Mouse (Mus musculus) ES-E14 (cell line): Measurements from ENCODE around the gene Ranbp10. TPM values are rescaled to one million over a fixed set of nuclear protein-coding genes. Genes with fewer than 3 reads are reported as not detected.

Source experiments
- DNase-seq: peaks from one replicate; pipeline ENCODE4 v3.0.0-alpha.2; 2013; ENCODE audit warnings: low read depth, low spot score
- H3K27ac ChIP-seq: 2 replicates; pipeline ENCODE4 v1.5.1; 2012; ENCODE audit warnings: low read depth, mild to moderate bottlenecking, low read length, moderate library complexity, mixed read lengths; ENCODE audit not compliant: poor library complexity, insufficient read depth, severe bottlenecking
- H3K36me3 ChIP-seq: 2 replicates; pipeline ENCODE4 v1.6.1; 2012; ENCODE audit warnings: mild to moderate bottlenecking, low read length, moderate library complexity, mixed read lengths; ENCODE audit not compliant: control insufficient read depth, poor library complexity, insufficient read depth, severe bottlenecking
- H3K4me1 ChIP-seq, 2 experiments: fragments of 150-350 bp in 1 of 2; sonication (generic) in 1 of 2; 2 replicates each; pipeline ENCODE4 v1.6.1; 2012; ENCODE audit warnings: low read length in 2 of 2, mild to moderate bottlenecking in 1 of 2, mixed read lengths in 1 of 2; ENCODE audit not compliant: control insufficient read depth in 2 of 2, insufficient read depth in 2 of 2, poor library complexity in 1 of 2
- H3K4me3 ChIP-seq, 2 experiments: fragments of 150-350 bp in 1 of 2; sonication (generic) in 1 of 2; 2 replicates each; pipeline ENCODE4 v1.5.1; 2012; ENCODE audit warnings: low read length in 2 of 2, low read depth in 1 of 2, mild to moderate bottlenecking in 1 of 2, mixed read lengths in 1 of 2; ENCODE audit not compliant: insufficient read depth in 1 of 2, poor library complexity in 1 of 2, severe bottlenecking in 1 of 2
- H3K9ac ChIP-seq: 2 replicates; pipeline ENCODE4 v1.6.1; 2012; ENCODE audit warnings: low read depth, mild to moderate bottlenecking, low read length, mixed read lengths; ENCODE audit not compliant: poor library complexity, insufficient read depth, severe bottlenecking
- H3K9me3 ChIP-seq: fragments of 150-350 bp; sonication (generic); 2 replicates; pipeline ENCODE4 v1.6.1; 2012; ENCODE audit warnings: low read depth, mild to moderate bottlenecking, low read length; ENCODE audit not compliant: control insufficient read depth, insufficient read depth
- CHD2 ChIP-seq: IDR thresholded peaks from 2 replicates; pipeline ENCODE4 v1.6.1; 2014; ENCODE audit warnings: mild to moderate bottlenecking, low read depth, low read length, inconsistent platforms
- HCFC1 ChIP-seq: IDR thresholded peaks from 2 replicates; pipeline ENCODE4 v1.6.1; 2012; ENCODE audit warnings: low read length, inconsistent platforms, borderline replicate concordance; ENCODE audit not compliant: insufficient read depth
- MAFK ChIP-seq: IDR thresholded peaks from 2 replicates; pipeline ENCODE4 v1.6.1; 2014; ENCODE audit warnings: mild to moderate bottlenecking, low read depth, low read length, inconsistent platforms; ENCODE audit not compliant: insufficient read depth
- ZC3H11A ChIP-seq: IDR thresholded peaks from 2 replicates; pipeline ENCODE4 v1.6.1; 2012; ENCODE audit warnings: low read depth, mild to moderate bottlenecking, inconsistent platforms, low read length, borderline replicate concordance
- ZNF384 ChIP-seq: IDR thresholded peaks from 2 replicates; pipeline ENCODE4 v1.6.1; 2012; ENCODE audit warnings: low read depth, low read length, inconsistent platforms
- in situ Hi-C, 2 experiments: fragments of 600-800 bp; cut with MboI; formaldehyde crosslinking; loops; one replicate each; pipeline ENCODE4 v1.15.1; 2025; ENCODE audit warnings: low sequenced_read_pairs in 2 of 2, inconsistent platforms in 1 of 2; ENCODE audit not compliant: unreplicated experiment in 2 of 2
- total RNA-seq: library from RNA; depleted of rRNA; stranded (reverse); fragments of 300-350 nt; gene quantifications from 2 replicates; pipeline ENCODE4 v1.2.3, GENCODE M21; 2012

The Ranbp10 gene
- total RNA-seq, 1 experiment, result 13.7 TPM

DNA sequence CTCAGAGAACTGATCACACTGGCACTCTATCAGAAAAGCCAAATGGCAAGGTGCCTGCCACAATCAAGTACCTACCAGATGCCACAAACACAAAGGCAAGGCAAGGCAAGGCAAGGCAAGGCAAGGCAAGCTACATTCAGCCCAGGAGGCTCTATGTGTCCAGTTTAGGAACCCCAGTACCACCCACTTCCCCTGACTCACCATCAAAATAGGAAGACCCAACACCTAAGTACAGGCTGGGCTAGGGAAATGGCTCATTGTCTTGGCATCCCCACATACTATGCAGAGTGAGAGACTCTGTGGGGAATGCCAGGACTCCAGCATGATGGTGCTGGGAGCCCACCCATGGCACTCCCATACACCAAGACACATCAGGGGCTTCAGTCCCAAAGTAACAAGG is 37.5 kb downstream of the Ranbp10 start:
- DNase-seq, result no peak
- in situ Hi-C loops, result loop anchor here in 1 of 2 experiments (10.0 kb wide), 1 partner anchor 75 kb away; no protein-coding TSS in a partner anchor
- H3K4me3 ChIP-seq, result no peak overlapping the region
- peaks cover 7% of the 10 kb centered on the region; the same call in 1 of the 2 replicates for H3K36me3 ChIP-seq
- H3K4me1 ChIP-seq, result no peaks in the 10 kb centered on the region
- H3K9me3 ChIP-seq, result no peaks in the 10 kb centered on the region
- TF ChIP-seq CHD2 (no peak), ZNF384 (no peak), MAFK (no peak), ZC3H11A (no peak), HCFC1 (no peak)
- no peak overlapping the region for H3K9ac ChIP-seq
- H3K27ac ChIP-seq, result no peak overlapping the region

DNA sequence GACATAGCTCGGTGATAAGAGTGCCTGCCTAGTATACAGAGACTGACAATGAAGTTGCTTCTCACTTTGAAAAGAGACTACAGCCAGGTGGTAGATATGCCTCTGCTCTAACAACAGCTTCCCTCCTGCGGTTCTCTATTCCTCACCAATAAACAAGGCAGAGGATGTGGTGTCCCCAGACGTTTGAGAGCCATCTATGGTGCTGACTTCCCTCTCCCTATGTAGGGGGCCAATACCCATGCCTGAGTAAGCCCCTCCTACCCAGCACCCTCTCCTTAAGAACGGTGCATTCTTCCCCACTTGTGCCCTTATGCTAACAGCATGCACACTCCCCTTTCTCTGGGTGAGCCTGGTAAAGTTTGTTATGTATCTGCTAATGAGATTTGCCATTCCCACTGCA is 38.2 kb downstream of the Ranbp10 start:
- no peak overlapping the region for H3K27ac ChIP-seq
- DNase-seq, result no peak
- H3K4me3 ChIP-seq, result no peak overlapping the region
- peaks cover 7% of the 10 kb centered on the region; the same call in 1 of the 2 replicates for H3K36me3 ChIP-seq
- no peaks in the 10 kb centered on the region for H3K9me3 ChIP-seq
- no peak overlapping the region for H3K9ac ChIP-seq
- TF ChIP-seq CHD2, result no peak
- no peak for TF ChIP-seq ZC3H11A
- no peak for TF ChIP-seq ZNF384
- TF ChIP-seq HCFC1, result no peak
- no peak for TF ChIP-seq MAFK
- in situ Hi-C loops, result loop anchor here in 1 of 2 experiments (10.0 kb wide), 1 partner anchor 74 kb away; no protein-coding TSS in a partner anchor
- H3K4me1 ChIP-seq, result no peaks in the 10 kb centered on the region

DNA sequence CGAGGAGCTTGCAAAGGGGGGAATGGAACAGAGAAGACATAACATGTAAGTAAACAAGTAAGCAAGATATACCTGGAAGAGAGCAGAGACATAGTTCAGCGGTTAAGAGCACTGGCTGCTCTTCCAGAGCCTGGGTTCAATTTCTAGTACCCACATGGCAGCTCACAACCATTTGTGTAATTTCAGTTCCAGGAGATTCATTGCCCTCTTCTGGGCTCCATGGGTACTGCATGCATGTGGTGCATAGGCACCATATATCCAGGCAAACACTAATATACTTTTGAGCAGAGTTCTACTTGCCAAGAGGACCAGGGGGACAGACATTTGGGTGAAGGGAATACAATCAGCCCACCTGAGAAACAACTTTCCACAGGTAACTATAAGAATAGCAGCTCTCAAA is 38.9 kb downstream of the Ranbp10 start:
- Histone ChIP-seq H3K27ac (no peak overlapping the region), H3K9ac (no peak overlapping the region), H3K36me3 (peaks cover 7% of the 10 kb centered on the region; the same call in 1 of the 2 replicates), H3K4me3 (no peak overlapping the region), H3K4me1 (no peaks in the 10 kb centered on the region), H3K9me3 (no peaks in the 10 kb centered on the region)
- in situ Hi-C loops, result loop anchor here in 1 of 2 experiments (10.0 kb wide), 1 partner anchor 73 kb away; no protein-coding TSS in a partner anchor
- TF ChIP-seq MAFK, result no peak
- 0 out of 2 replicates have a peak, but pooled peaks have one; percentile 13 for TF ChIP-seq ZC3H11A
- DNase-seq, result peak; percentile 54

- H3K36me3 ChIP-seq, result peaks cover 14% of the 10 kb centered on the region; the same call in 1 of the 2 replicates
Observed at GRCm38 (mm10) chr8:105780298-105780697, 46.9 kb downstream of the Ranbp10 start.

GRCm38 (mm10) chr8:105777833-105778232 is 49.3 kb downstream of the Ranbp10 start:
- no peak for TF ChIP-seq CHD2
- TF ChIP-seq MAFK, result no peak
- TF ChIP-seq ZC3H11A, result no peak
- TF ChIP-seq HCFC1, result no peak
- TF ChIP-seq ZNF384, result no peak
- Histone ChIP-seq H3K4me1 (no peaks in the 10 kb centered on the region), H3K27ac (no peak overlapping the region), H3K4me3 (no peak overlapping the region), H3K9ac (no peak overlapping the region), H3K36me3 (peaks cover 28% of the 10 kb centered on the region), H3K9me3 (no peaks in the 10 kb centered on the region)
- no peak for DNase-seq
- in situ Hi-C loops, result no loop called here

More at GRCm38 (mm10) chr8:105780298-105780697, 46.9 kb downstream of the Ranbp10 start:
- Histone ChIP-seq H3K4me3 (no peak overlapping the region), H3K9ac (no peak overlapping the region), H3K9me3 (no peaks in the 10 kb centered on the region), H3K4me1 (no peaks in the 10 kb centered on the region), H3K27ac (no peak overlapping the region)
- no peak for DNase-seq
- TF ChIP-seq ZNF384, result no peak
- in situ Hi-C loops, result loop anchor here in 1 of 2 experiments (10.0 kb wide), 1 partner anchor 65 kb away; no protein-coding TSS in a partner anchor
